Mouse (Mus musculus): ENCODE measurements around the gene Setd7.

The Setd7 gene

DNA sequence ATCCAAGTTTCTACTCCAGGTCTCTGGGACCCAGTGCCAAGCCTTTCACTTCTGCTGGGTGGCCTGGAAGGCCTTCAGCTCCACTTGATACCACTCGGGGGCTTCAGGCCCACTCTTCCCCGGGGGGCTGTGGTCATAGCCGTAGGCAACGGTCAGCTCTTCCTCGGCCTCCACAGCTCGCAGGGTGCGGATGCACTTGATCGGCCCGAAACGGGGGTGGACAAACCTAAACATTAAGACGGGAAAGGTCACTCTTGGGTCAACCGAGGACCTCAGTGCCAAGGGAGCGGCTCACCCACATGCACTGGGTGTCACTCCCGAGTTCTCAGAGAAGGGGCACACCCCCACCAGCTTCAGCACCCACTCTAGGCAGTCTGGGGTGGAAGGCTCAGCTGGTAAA lies 39.4 kb downstream of the Setd7 start:
- in situ Hi-C loops (cut with MboI, MseI): loop anchor here in 1 of 2 experiments (5.0 kb wide), 1 partner anchor 706 kb away; no protein-coding TSS in a partner anchor

- in situ Hi-C loops (cut with MboI, MseI): loop anchor here in 1 of 2 experiments (10.0 kb wide), 1 partner anchor 706 kb away; no protein-coding TSS in a partner anchor
These were observed 41.9 kb downstream of the Setd7 start for GRCm38 (mm10) chr3:51518763-51519121.

DNA sequence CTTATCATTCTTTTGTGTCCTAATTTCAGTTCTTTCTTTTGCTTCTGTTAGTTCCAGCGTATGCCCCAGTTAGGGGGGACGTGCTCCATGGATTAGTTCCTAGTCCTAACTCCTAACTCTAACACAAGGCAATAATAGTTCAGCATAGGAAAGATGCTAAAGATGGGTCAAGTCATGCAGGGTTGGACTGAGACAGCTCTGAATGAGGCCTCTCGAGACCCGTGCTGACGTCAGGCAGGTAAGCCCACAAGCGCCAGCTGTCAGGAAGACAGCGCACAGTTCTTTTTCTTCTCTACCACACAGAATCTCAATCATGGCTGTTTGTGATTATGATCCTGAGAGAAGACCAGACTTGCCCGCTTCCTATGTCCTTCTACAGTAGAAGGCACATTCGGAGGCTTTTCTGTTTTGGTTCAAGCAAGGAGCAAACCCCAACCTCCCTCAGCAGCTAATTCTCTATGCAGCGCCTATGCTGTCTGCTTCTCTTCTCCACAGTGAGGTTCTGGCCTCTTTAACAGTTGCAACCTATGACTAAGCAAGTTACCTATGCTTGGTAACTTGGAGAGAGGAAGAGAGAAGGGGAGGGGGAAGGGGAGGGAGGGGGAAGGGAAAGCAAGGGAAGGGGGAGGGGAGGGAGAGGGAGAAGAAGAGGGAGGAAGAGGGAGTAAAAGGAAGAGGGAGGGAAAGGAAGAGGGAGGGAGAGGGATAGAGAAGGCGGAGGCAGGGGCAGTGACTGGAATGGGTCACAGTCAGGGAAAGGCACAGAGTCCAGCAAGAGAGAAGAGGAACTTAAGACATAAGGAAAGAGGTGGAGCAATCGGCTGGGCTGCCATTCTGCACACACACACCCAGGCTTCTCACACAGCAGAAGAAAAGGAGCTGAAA lies 42.6 kb downstream of the Setd7 start:
- in situ Hi-C loops (cut with MboI, MseI): loop anchor here in 1 of 2 experiments (10.0 kb wide), 1 partner anchor 707 kb away; no protein-coding TSS in a partner anchor

- in situ Hi-C loops (cut with MboI, MseI): loop anchor here in 1 of 2 experiments (10.0 kb wide), 1 partner anchor 707 kb away; no protein-coding TSS in a partner anchor
These were observed 43.2 kb downstream of the Setd7 start for GRCm38 (mm10) chr3:51517467-51517866.

- in situ Hi-C loops (cut with MboI, MseI): loop anchor here in 1 of 2 experiments (5.0 to 10.0 kb wide), 2 partner anchors 80 to 713 kb away; no protein-coding TSS in a partner anchor
These were observed 48.7 kb downstream of the Setd7 start for GRCm38 (mm10) chr3:51511983-51512382.

DNA sequence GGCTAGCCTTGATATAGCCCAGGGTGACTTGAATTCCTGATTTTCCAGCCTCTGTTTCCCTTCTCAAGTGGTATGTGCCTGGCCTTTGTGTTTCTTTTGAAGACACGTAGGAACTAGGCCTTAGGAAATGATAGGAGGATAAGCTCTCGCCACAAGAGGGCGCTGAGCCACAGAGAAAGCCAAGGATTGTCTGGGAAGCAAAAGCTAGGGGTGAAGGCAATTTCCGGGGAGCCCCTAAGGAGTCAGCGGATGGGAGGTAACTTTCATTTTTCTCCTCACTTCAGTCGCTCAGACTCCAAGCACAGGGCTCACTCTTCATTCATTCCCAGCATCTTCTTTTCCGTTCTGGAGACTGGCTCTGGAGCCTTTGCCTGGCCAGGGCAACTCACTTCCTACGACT lies 49.8 kb downstream of the Setd7 start:
- in situ Hi-C loops (cut with MboI, MseI): loop anchor here in 1 of 2 experiments (5.0 to 10.0 kb wide), 2 partner anchors 81 to 714 kb away; no protein-coding TSS in a partner anchor

- in situ Hi-C loops (cut with MboI, MseI): loop anchor here (5.0 to 10.0 kb wide), 2 partner anchors 139 to 142 kb away; no protein-coding TSS in a partner anchor
These were observed 55.2 kb downstream of the Setd7 start for GRCm38 (mm10) chr3:51505465-51505864.

DNA sequence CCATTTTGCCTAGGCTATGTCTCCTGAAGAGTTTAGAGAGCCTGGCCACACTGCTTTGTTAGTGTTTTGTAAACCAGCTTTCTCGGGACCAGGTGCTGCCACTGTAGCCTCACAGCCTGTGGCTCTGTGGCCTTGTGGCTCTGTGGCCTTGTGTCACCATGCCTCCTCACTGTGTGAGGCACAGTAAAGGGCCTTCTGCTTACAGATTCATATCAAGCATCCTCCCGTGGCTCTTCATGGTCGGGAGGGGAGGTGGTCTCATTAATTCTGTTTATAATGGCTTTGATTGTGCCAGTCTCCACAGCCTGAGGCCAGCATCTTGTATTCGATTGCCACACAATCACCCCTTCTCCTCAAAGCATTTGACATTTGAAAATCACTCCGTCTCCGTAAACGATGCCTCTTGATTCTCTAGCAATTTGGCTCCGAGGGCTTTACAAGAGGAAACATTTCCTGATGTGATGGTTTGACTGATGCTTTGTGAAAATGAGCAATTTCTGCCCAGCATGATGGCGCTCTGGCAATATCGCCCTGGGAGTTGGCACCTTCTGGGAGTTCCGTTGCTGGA lies 56.2 kb downstream of the Setd7 start:
- in situ Hi-C loops (cut with MboI, MseI): loop anchor here in 1 of 2 experiments (10.0 kb wide), 1 partner anchor 140 kb away; no protein-coding TSS in a partner anchor

DNA sequence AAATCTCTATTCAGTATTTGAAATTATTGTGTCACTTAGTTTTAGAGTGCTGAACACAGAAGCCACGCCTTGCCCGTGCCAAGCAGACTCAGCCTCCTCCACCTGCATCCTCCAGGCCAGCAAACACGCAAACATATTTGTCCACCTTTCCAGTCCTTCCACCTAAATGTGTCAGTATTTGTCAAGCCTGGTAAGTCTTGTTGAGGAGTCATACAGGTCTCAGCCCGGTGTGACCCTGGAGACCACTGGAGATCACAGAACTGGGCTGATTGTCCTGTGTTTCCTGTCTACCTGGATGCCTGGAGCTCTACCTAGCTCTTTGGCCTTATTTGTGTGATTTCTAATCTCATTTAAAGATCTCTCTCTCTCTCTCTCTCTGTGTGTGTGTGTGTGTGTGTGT lies 60.8 kb downstream of the Setd7 start:
- in situ Hi-C loops (cut with MboI, MseI): loop anchor here (10.0 to 25.0 kb wide), 3 partner anchors 145 to 1962 kb away; partner anchors contain the start of genes Nhlrc3 (in 1 of the 2) and Proser1 (in 1 of the 2)

DNA sequence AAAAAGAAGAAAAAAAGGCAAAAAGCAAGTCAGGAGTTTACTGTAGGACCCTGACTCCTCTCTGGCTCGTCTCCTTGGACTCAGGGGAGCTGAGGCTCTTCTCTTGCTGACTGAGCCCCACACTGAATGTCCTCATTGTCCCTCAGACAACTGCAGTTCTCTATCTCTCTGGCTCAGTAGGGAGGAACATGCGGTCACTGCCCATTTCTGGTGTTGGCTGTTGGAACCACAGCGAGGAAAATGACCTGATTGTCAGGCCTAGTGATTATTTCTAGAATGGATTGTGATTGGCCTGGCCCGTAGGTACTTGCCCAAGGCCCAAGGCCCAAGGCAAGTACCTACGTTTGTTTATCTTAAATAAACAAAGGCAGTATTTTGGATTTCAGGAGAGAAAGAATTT lies 62.0 kb downstream of the Setd7 start:
- in situ Hi-C loops (cut with MboI, MseI): loop anchor here in 1 of 2 experiments (10.0 to 25.0 kb wide), 2 partner anchors 736 to 1964 kb away; partner anchors contain the start of genes Nhlrc3 and Proser1

- in situ Hi-C loops (cut with MboI, MseI): loop anchor here in 1 of 2 experiments (10.0 to 25.0 kb wide), 2 partner anchors 737 to 1964 kb away; partner anchors contain the start of genes Nhlrc3 and Proser1
These were observed 62.7 kb downstream of the Setd7 start for GRCm38 (mm10) chr3:51497978-51498377.

- in situ Hi-C loops (cut with MboI, MseI): loop anchor here in 1 of 2 experiments (10.0 to 25.0 kb wide), 2 partner anchors 739 to 1967 kb away; partner anchors contain the start of genes Nhlrc3 and Proser1
These were observed 65.0 kb downstream of the Setd7 start for GRCm38 (mm10) chr3:51495646-51496045.

DNA sequence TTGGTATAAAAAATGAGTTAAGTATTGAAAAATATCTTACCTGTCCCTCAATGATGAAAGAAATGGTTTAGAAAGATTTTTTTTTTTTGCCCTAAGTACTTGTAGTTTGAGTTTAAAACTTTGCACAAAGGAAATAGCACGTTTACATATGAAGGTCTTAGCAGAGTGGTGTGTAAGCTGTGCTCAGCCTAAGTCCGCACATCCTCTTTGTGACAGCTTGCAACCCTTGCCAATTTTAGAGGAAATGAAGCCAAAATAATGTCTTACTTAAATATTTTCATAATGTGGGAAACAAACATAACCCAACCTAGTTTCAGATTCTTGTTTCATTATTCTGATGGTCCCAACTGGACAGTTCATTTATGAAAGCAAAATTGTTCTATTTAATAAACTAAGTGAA lies 66.2 kb downstream of the Setd7 start:
- in situ Hi-C loops (cut with MboI, MseI): loop anchor here in 1 of 2 experiments (10.0 to 25.0 kb wide), 2 partner anchors 740 to 1968 kb away; partner anchors contain the start of genes Nhlrc3 and Proser1

- in situ Hi-C loops (cut with MboI, MseI): loop anchor here in 1 of 2 experiments (10.0 to 25.0 kb wide), 2 partner anchors 741 to 1969 kb away; partner anchors contain the start of genes Nhlrc3 and Proser1
These were observed 67.3 kb downstream of the Setd7 start for GRCm38 (mm10) chr3:51493272-51493838.

- in situ Hi-C loops (cut with MboI, MseI): loop anchor here in 1 of 2 experiments (10.0 to 25.0 kb wide), 2 partner anchors 745 to 1972 kb away; partner anchors contain the start of genes Nhlrc3 and Proser1
These were observed 70.5 kb downstream of the Setd7 start for GRCm38 (mm10) chr3:51490088-51490753.

GRCm38 (mm10) chr3:51486491-51487195 lies 74.0 kb downstream of the Setd7 start:
- in situ Hi-C loops (cut with MboI, MseI): loop anchor here (5.0 to 25.0 kb wide), 2 partner anchors 1881 to 1976 kb away; partner anchors contain the start of genes Nhlrc3 (in 1 of the 2) and Proser1 (in 1 of the 2)

GRCm38 (mm10) chr3:51485347-51485746 lies 75.3 kb downstream of the Setd7 start:
- in situ Hi-C loops (cut with MboI, MseI): loop anchor here (5.0 to 25.0 kb wide), 2 partner anchors 1882 to 1977 kb away; partner anchors contain the start of genes Nhlrc3 (in 1 of the 2) and Proser1 (in 1 of the 2)

DNA sequence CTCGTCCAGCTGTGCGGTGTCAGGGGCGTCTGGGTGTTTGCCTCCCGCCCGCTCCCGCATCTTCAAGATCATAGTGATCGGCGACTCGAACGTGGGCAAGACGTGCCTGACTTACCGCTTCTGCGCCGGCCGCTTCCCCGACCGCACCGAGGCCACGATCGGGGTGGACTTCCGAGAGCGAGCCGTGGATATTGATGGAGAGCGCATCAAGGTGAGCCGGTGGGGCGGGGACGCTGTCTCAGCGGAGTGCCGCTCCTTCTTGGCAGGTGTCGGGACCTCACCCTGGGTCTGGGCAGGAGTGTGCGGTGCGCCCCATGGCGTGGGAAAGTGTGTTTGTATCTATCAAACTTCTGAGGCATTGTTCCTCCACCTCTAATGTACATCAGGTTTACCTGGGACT lies 76.3 kb downstream of the Setd7 start:
- in situ Hi-C loops (cut with MboI, MseI): loop anchor here in 1 of 2 experiments (25.0 kb wide), 1 partner anchor 1978 kb away; the partner anchor contains the start of genes Nhlrc3 and Proser1

- in situ Hi-C loops (cut with MboI, MseI): loop anchor here in 1 of 2 experiments (25.0 kb wide), 1 partner anchor 1978 kb away; the partner anchor contains the start of genes Nhlrc3 and Proser1
These were observed 76.8 kb downstream of the Setd7 start, which contains the start of gene Rab33b for GRCm38 (mm10) chr3:51483741-51484359. Gene Rab33b, plus strand, starts transcription at chr3:51483920.
